ENCODE assay signal across 9 mouse cellular contexts in the genomic region with DNA sequence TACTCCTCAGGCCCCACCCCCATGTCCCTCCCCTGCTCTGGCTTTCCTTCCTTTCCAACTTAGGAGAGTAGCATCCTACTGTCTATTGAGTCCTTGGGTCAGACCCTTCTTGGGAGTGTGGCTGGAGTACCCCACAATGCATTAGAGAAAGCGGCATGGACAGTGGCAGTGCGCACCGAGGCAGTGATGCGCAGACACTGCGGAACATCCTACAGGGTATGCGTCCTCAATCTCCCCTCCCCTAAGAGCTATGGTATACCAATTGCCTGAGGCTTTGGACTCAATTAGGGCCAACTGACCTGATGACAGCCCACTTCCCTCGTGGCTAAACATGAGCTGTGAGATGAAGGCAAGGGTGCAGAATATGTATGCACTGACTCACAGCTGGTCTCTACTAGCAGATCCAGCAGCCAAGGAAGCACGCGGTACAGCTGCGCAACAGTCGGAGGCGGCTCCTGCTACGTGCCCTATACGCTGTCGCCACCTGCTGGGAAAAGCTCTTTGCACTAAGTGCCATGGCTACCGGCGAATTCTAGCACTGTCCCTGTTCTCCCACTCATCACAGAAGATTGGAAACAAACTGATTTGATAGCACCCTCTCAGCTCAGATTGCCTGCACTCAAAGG. TPM values are rescaled to one million over a fixed set of nuclear protein-coding genes. Genes with fewer than 3 reads are reported as not detected.
DNase-seq lines count a peak whose midpoint lies in the region; ATAC-seq and TF ChIP-seq lines count a peak whose summit lies in the region.
"Had no signal": no experiment of that assay in that cellular context is flagged by ENCODE, and none has a peak within 500 bp of the region (broad histone marks: within the 10 kb centered on the region; RNA-seq: fewer than 3 reads in every experiment).

No protein-coding gene starts in this region.

- WGBS in forebrain, embryonic 12.5 days = 34% methylated on average over 17 of the region's 17 CpGs
- WGBS in forebrain, embryonic 10.5 days = 33% methylated on average over 17 of the region's 17 CpGs
- 46% methylated on average over 17 of the region's 17 CpGs for WGBS in intestine, embryonic 14.5 days
- WGBS in limb, embryonic 14.5 days = 39% methylated on average over 17 of the region's 17 CpGs
- 32% methylated on average over 17 of the region's 17 CpGs for WGBS in midbrain, embryonic 14.5 days

- no peak for TF ChIP-seq POLR2A in limb, embryonic 14.5 days (IDR thresholded peaks at IDR 0.05; ENCODE audit: borderline replicate concordance, extremely low read depth, insufficient read depth, insufficient read length)

- peak; percentile 59 for ATAC-seq in forebrain, embryonic 12.5 days (ENCODE audit: low FRiP score)
- peak; percentile 41 for ATAC-seq in intestine, embryonic 14.5 days (replicated peaks; ENCODE audit: low FRiP score, low TSS enrichment, low read depth)
- ATAC-seq in limb, embryonic 14.5 days (ENCODE audit: low FRiP score, low read depth) = peak; percentile 39
- ATAC-seq in midbrain, embryonic 14.5 days (ENCODE audit: low FRiP score, low TSS enrichment) = no peak

- DNase-seq in forebrain, embryonic 10.5 days (ENCODE audit: extremely low spot score, low spot score) = no peak
- peak; percentile 97 for DNase-seq in heart, adult 11 months
- DNase-seq in intestine, embryonic 14.5 days (ENCODE audit: low spot score) = peak; percentile 73
- peak; percentile 68 for DNase-seq in limb, embryonic 14.5 days (ENCODE audit: low spot score)
- DNase-seq in midbrain, embryonic 14.5 days = peak; percentile 50
- peak; percentile 71 for DNase-seq in thymus, postnatal 14 days

- peaks cover 11% of the 10 kb centered on the region; the same call in 1 of the 2 replicates for H3K4me1 ChIP-seq in forebrain, embryonic 12.5 days
- peaks cover 40% of the 10 kb centered on the region for H3K4me1 ChIP-seq in forebrain, embryonic 10.5 days
- peaks cover 20% of the 10 kb centered on the region for H3K4me1 ChIP-seq in brown adipose tissue, adult 24 weeks (ENCODE audit: control insufficient read depth, insufficient read depth, insufficient read length, low read length)
- H3K4me1 ChIP-seq in intestine, embryonic 14.5 days (replicated peaks; ENCODE audit: control insufficient read depth, insufficient read depth, low read length) = no peaks in the 10 kb centered on the region
- H3K4me1 ChIP-seq in limb, embryonic 14.5 days (ENCODE audit: control insufficient read depth, insufficient read depth, low read length) = no peaks in the 10 kb centered on the region
- H3K4me1 ChIP-seq in midbrain, embryonic 14.5 days (ENCODE audit: control insufficient read depth, insufficient read depth, low read length) = no peaks in the 10 kb centered on the region

- H3K4me2 ChIP-seq in forebrain, embryonic 12.5 days = no peak overlapping the region
- H3K4me2 ChIP-seq in intestine, embryonic 14.5 days (ENCODE audit: low read length) = no peak overlapping the region
- H3K4me2 ChIP-seq in limb, embryonic 14.5 days (replicated peaks; ENCODE audit: low read depth, low read length, severe bottlenecking) = no peak overlapping the region
- no peak overlapping the region for H3K4me2 ChIP-seq in midbrain, embryonic 14.5 days (ENCODE audit: low read length)

- H3K9me3 ChIP-seq in forebrain, embryonic 12.5 days = no peaks in the 10 kb centered on the region
- H3K9me3 ChIP-seq in forebrain, embryonic 10.5 days = no peaks in the 10 kb centered on the region
- H3K9me3 ChIP-seq in intestine, embryonic 14.5 days (ENCODE audit: control insufficient read depth, low read length) = no peaks in the 10 kb centered on the region
- H3K9me3 ChIP-seq in limb, embryonic 14.5 days (ENCODE audit: control insufficient read depth, low read length) = no peaks in the 10 kb centered on the region
- no peaks in the 10 kb centered on the region for H3K9me3 ChIP-seq in midbrain, embryonic 14.5 days (ENCODE audit: control insufficient read depth, low read length)

- no peak overlapping the region for H3K4me3 ChIP-seq in forebrain, embryonic 12.5 days (replicated peaks)
- H3K4me3 ChIP-seq in forebrain, embryonic 10.5 days = no peak overlapping the region
- H3K4me3 ChIP-seq in brown adipose tissue, adult 24 weeks (ENCODE audit: insufficient read depth, low read depth, low read length) = no peak overlapping the region
- no peak overlapping the region for H3K4me3 ChIP-seq in intestine, embryonic 14.5 days (ENCODE audit: low read depth, low read length)
- H3K4me3 ChIP-seq in limb, embryonic 14.5 days (replicated peaks; ENCODE audit: low read length) = no peak overlapping the region
- H3K4me3 ChIP-seq in midbrain, embryonic 14.5 days (replicated peaks; ENCODE audit: low read depth, low read length) = no peak overlapping the region

- H3K27ac ChIP-seq in forebrain, embryonic 12.5 days = peak overlapping the region; percentile 25; the same call in 1 of the 2 replicates
- H3K27ac ChIP-seq in forebrain, embryonic 10.5 days = no peak overlapping the region
- H3K27ac ChIP-seq in brown adipose tissue, adult 24 weeks (replicated peaks; ENCODE audit: low read depth, low read length) = peak overlapping the region; percentile 71
- H3K27ac ChIP-seq in intestine, embryonic 14.5 days (ENCODE audit: low read depth) = no peak overlapping the region
- H3K27ac ChIP-seq in limb, embryonic 14.5 days (replicated peaks; ENCODE audit: low read depth, low read length) = no peak overlapping the region
- H3K27ac ChIP-seq in midbrain, embryonic 14.5 days (replicated peaks; ENCODE audit: low read depth, low read length) = no peak overlapping the region

- H3K9ac ChIP-seq in forebrain, embryonic 12.5 days = no peak overlapping the region
- no peak overlapping the region for H3K9ac ChIP-seq in intestine, embryonic 14.5 days (ENCODE audit: low read length)
- H3K9ac ChIP-seq in limb, embryonic 14.5 days (ENCODE audit: low read depth, low read length, severe bottlenecking) = no peak overlapping the region
- no peak overlapping the region for H3K9ac ChIP-seq in midbrain, embryonic 14.5 days (replicated peaks; ENCODE audit: low read length)

- peaks cover 29% of the 10 kb centered on the region for H3K36me3 ChIP-seq in forebrain, embryonic 12.5 days (replicated peaks)
- peaks cover 43% of the 10 kb centered on the region for H3K36me3 ChIP-seq in forebrain, embryonic 10.5 days (replicated peaks)
- H3K36me3 ChIP-seq in intestine, embryonic 14.5 days (ENCODE audit: control insufficient read depth, insufficient read depth, low read length) = peaks cover 32% of the 10 kb centered on the region
- peaks cover 33% of the 10 kb centered on the region for H3K36me3 ChIP-seq in limb, embryonic 14.5 days (ENCODE audit: control insufficient read depth, insufficient read depth, low read length)
- peaks cover 33% of the 10 kb centered on the region for H3K36me3 ChIP-seq in midbrain, embryonic 14.5 days (ENCODE audit: control insufficient read depth, insufficient read depth, low read length)

- no peaks in the 10 kb centered on the region for H3K27me3 ChIP-seq in forebrain, embryonic 12.5 days
- H3K27me3 ChIP-seq in forebrain, embryonic 10.5 days (ENCODE audit: poor library complexity, severe bottlenecking) = no peaks in the 10 kb centered on the region
- no peaks in the 10 kb centered on the region for H3K27me3 ChIP-seq in intestine, embryonic 14.5 days (replicated peaks; ENCODE audit: control insufficient read depth, insufficient read depth, low read length)
- H3K27me3 ChIP-seq in limb, embryonic 14.5 days (ENCODE audit: control insufficient read depth, insufficient read depth, low read length) = no peaks in the 10 kb centered on the region
- H3K27me3 ChIP-seq in midbrain, embryonic 14.5 days (ENCODE audit: control insufficient read depth, insufficient read depth, low read length) = no peaks in the 10 kb centered on the region

RNA-seq across cellular contexts. Expression of a gene that starts 2.2 kb away (rescaled TPM):
- 0.28 TPM in 1 of 2 replicates, not detected in the other for polyA plus RNA-seq in forebrain, embryonic 12.5 days (2016; fragmentation: Nextera tagmentation; extraction: Ambion mirVana)
- 0.21 and 0.26 TPM in 2 replicates for polyA plus RNA-seq in forebrain, embryonic 10.5 days (2016; fragmentation: Nextera tagmentation; extraction: Ambion mirVana)
- not detected in 2 replicates for polyA plus RNA-seq in brown adipose tissue, adult 24 weeks (2012; ENCODE audit: insufficient read depth, insufficient read length, missing spikeins)
- 1.2 and 2.5 TPM in 2 replicates for polyA plus RNA-seq in intestine, embryonic 14.5 days (2014; fragmentation: Nextera tagmentation; extraction: Ambion mirVana)
- polyA plus RNA-seq in limb, embryonic 14.5 days (2012; rRNA removed) = 0.23 and 0.63 TPM in 2 replicates
- polyA plus RNA-seq in limb, embryonic 14.5 days (2014; fragmentation: Nextera tagmentation; extraction: Ambion mirVana) = 0.37 and 0.52 TPM in 2 replicates
- not detected in 2 replicates for polyA plus RNA-seq in midbrain, embryonic 14.5 days (2014; fragmentation: Nextera tagmentation; extraction: Ambion mirVana)

RNA-seq across cellular contexts. Expression of a gene that starts 12.4 kb away (rescaled TPM):
- 14.1 and 15.2 TPM in 2 replicates for polyA plus RNA-seq in forebrain, embryonic 12.5 days (2016; fragmentation: Nextera tagmentation; extraction: Ambion mirVana)
- 19.7 and 21.2 TPM in 2 replicates for polyA plus RNA-seq in forebrain, embryonic 10.5 days (2016; fragmentation: Nextera tagmentation; extraction: Ambion mirVana)
- 12.8 and 22.2 TPM in 2 replicates for polyA plus RNA-seq in brown adipose tissue, adult 24 weeks (2012; ENCODE audit: insufficient read depth, insufficient read length, missing spikeins)
- 25.5 and 30.5 TPM in 2 replicates for polyA plus RNA-seq in intestine, embryonic 14.5 days (2014; fragmentation: Nextera tagmentation; extraction: Ambion mirVana)
- 49.8 and 66.4 TPM in 2 replicates for polyA plus RNA-seq in limb, embryonic 14.5 days (2012; rRNA removed)
- 36.2 and 37.8 TPM in 2 replicates for polyA plus RNA-seq in limb, embryonic 14.5 days (2014; fragmentation: Nextera tagmentation; extraction: Ambion mirVana)
- 10.6 and 16.3 TPM in 2 replicates for polyA plus RNA-seq in midbrain, embryonic 14.5 days (2014; fragmentation: Nextera tagmentation; extraction: Ambion mirVana)

RNA-seq across cellular contexts. Expression of a gene that starts 21.1 kb away (rescaled TPM):
- polyA plus RNA-seq in forebrain, embryonic 12.5 days (2016; fragmentation: Nextera tagmentation; extraction: Ambion mirVana) = 23.2 and 28.2 TPM in 2 replicates
- 17.0 and 18.7 TPM in 2 replicates for polyA plus RNA-seq in forebrain, embryonic 10.5 days (2016; fragmentation: Nextera tagmentation; extraction: Ambion mirVana)
- 3.2 and 3.4 TPM in 2 replicates for polyA plus RNA-seq in brown adipose tissue, adult 24 weeks (2012; ENCODE audit: insufficient read depth, insufficient read length, missing spikeins)
- 24.7 and 25.3 TPM in 2 replicates for polyA plus RNA-seq in intestine, embryonic 14.5 days (2014; fragmentation: Nextera tagmentation; extraction: Ambion mirVana)
- 53.8 and 57.1 TPM in 2 replicates for polyA plus RNA-seq in limb, embryonic 14.5 days (2012; rRNA removed)
- polyA plus RNA-seq in limb, embryonic 14.5 days (2014; fragmentation: Nextera tagmentation; extraction: Ambion mirVana) = 27.1 and 32.9 TPM in 2 replicates
- 37.4 and 44.9 TPM in 2 replicates for polyA plus RNA-seq in midbrain, embryonic 14.5 days (2014; fragmentation: Nextera tagmentation; extraction: Ambion mirVana)

RNA-seq across cellular contexts. Expression of a gene that starts 34.7 kb away (rescaled TPM):
- polyA plus RNA-seq in forebrain, embryonic 12.5 days (2016; fragmentation: Nextera tagmentation; extraction: Ambion mirVana) = 47.5 and 47.6 TPM in 2 replicates
- 75.0 and 81.6 TPM in 2 replicates for polyA plus RNA-seq in forebrain, embryonic 10.5 days (2016; fragmentation: Nextera tagmentation; extraction: Ambion mirVana)
- polyA plus RNA-seq in brown adipose tissue, adult 24 weeks (2012; ENCODE audit: insufficient read depth, insufficient read length, missing spikeins) = 27.0 and 27.9 TPM in 2 replicates
- 64.2 and 68.9 TPM in 2 replicates for polyA plus RNA-seq in intestine, embryonic 14.5 days (2014; fragmentation: Nextera tagmentation; extraction: Ambion mirVana)
- 124 and 151 TPM in 2 replicates for polyA plus RNA-seq in limb, embryonic 14.5 days (2012; rRNA removed)
- polyA plus RNA-seq in limb, embryonic 14.5 days (2014; fragmentation: Nextera tagmentation; extraction: Ambion mirVana) = 92.8 and 99.6 TPM in 2 replicates
- polyA plus RNA-seq in midbrain, embryonic 14.5 days (2014; fragmentation: Nextera tagmentation; extraction: Ambion mirVana) = 57.0 and 72.9 TPM in 2 replicates

RNA-seq across cellular contexts. Expression of a gene that starts 39.2 kb away (rescaled TPM):
- polyA plus RNA-seq in forebrain, embryonic 12.5 days (2016; fragmentation: Nextera tagmentation; extraction: Ambion mirVana) = not detected in 2 replicates
- not detected in 2 replicates for polyA plus RNA-seq in forebrain, embryonic 10.5 days (2016; fragmentation: Nextera tagmentation; extraction: Ambion mirVana)
- not detected in 2 replicates for polyA plus RNA-seq in brown adipose tissue, adult 24 weeks (2012; ENCODE audit: insufficient read depth, insufficient read length, missing spikeins)
- polyA plus RNA-seq in intestine, embryonic 14.5 days (2014; fragmentation: Nextera tagmentation; extraction: Ambion mirVana) = not detected in 2 replicates
- not detected in 2 replicates for polyA plus RNA-seq in limb, embryonic 14.5 days (2012; rRNA removed)
- polyA plus RNA-seq in limb, embryonic 14.5 days (2014; fragmentation: Nextera tagmentation; extraction: Ambion mirVana) = not detected in 2 replicates
- polyA plus RNA-seq in midbrain, embryonic 14.5 days (2014; fragmentation: Nextera tagmentation; extraction: Ambion mirVana) = not detected in 2 replicates
- polyA plus RNA-seq: large intestine, adult 2 months had no signal

Comparison
In these comparisons a context has a peak if more than half of its experiments do, and no peak if none do; other contexts are left out.
1. H3K27ac ChIP-seq: peak in forebrain, embryonic 12.5 days (single experiment) and brown adipose tissue, adult 24 weeks (single experiment); none in forebrain, embryonic 10.5 days (single experiment), intestine, embryonic 14.5 days (single experiment), limb, embryonic 14.5 days (single experiment) and midbrain, embryonic 14.5 days (single experiment).